Mouse (Mus musculus) liver, postnatal 0 days (tissue): ENCODE results near the gene Atp1a2.

ENCODE experiments used
- CTCF ChIP-seq: sonication (generic); IDR thresholded peaks from 2 replicates; pipeline ENCODE4 v1.5.1; 2016; ENCODE audit warnings: antibody characterized with exemption, low read depth
- EP300 ChIP-seq: IDR thresholded peaks from 2 replicates; pipeline ENCODE4 v1.6.1; 2016; ENCODE audit warnings: antibody characterized with exemption, low read depth, mild to moderate bottlenecking

GRCm38 (mm10) chr1:172333512-172333911, 35.6 kb upstream of the Atp1a2 start:
- TF ChIP-seq CTCF (peak; percentile 34; the same call in 1 of the 2 replicates), EP300 (no peak)
